Mouse (Mus musculus) liver, adult 2 months (tissue): Measurements from ENCODE around the gene Cdh4.

ENCODE experiments used
- CTCF ChIP-seq: fragments of 200-500 bp; IDR thresholded peaks from 2 replicates; pipeline ENCODE4 v1.5.1; 2011; ENCODE audit warnings: low read depth, low read length, control low read depth
- POLR2A ChIP-seq: fragments of 200-500 bp; IDR thresholded peaks from 2 replicates; pipeline ENCODE4 v1.6.1; 2011; ENCODE audit warnings: low read length, control low read depth; ENCODE audit not compliant: insufficient read depth; ENCODE audit errors: extremely low read depth

- TF ChIP-seq POLR2A = no peak
- TF ChIP-seq CTCF = no peak
Observed at GRCm38 (mm10) chr2:179842610-179843389, 400.6 kb downstream of the Cdh4 start.
